Mouse (Mus musculus) heart, postnatal 25 days (tissue): ENCODE results near the gene Mark4. TPM values are rescaled to one million over a fixed set of nuclear protein-coding genes. Genes with fewer than 3 reads are reported as not detected.
A peak's percentile ranks its signal among the peaks of the same experiment; 100 is the strongest.

Source experiments
- DNase-seq: peaks from one replicate; pipeline ENCODE4 v3.0.0; 2022; ENCODE audit warnings: low spot score
- intact Hi-C: fragments of 180-260 bp; cut with DNase I; formaldehyde crosslinking; loops from one replicate; pipeline ENCODE4 v1.15.1; 2025
- total RNA-seq, 2 experiments: library from RNA; stranded (reverse); gene quantifications; 2 replicates each; pipeline ENCODE4 v1.2.3; 2021

The Mark4 gene
- total RNA-seq, 2 experiments from 2014 or later: 22.3 to 24.3 TPM

- DNase-seq: no peak
- intact Hi-C loops: no loop called here
Measured at GRCm38 (mm10) chr7:19449165-19449564, 9.5 kb downstream of the Mark4 start.

GRCm38 (mm10) chr7:19447689-19448088 lies 10.9 kb downstream of the Mark4 start:
- no peak for DNase-seq
- intact Hi-C loops: no loop called here

DNA sequence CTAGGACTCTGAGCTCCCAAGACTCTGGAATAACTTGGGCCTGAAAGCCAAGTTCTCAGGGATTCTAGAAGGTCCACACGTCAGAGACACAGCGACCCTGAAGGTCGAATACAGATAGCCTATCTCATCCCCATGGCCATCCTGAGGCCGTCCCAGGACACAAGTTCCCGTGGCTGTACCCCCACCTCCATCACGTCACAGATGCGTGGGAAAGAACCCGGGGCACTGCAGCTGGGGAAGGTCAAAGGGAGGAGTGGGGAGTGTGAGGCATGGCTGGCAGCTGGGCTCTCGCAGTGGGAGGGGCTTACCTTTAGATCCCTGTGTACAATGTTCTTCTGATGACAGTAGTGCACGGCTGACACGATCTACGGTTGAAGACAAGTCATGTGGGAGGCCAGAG lies 13.8 kb downstream of the Mark4 start:
- no peak for DNase-seq
- intact Hi-C loops: no loop called here

GRCm38 (mm10) chr7:19443344-19443743 lies 15.3 kb downstream of the Mark4 start:
- intact Hi-C loops: no loop called here
- DNase-seq: peak; percentile 52

GRCm38 (mm10) chr7:19441448-19442091 lies 17.1 kb downstream of the Mark4 start:
- intact Hi-C loops: no loop called here
- no peak for DNase-seq

DNA sequence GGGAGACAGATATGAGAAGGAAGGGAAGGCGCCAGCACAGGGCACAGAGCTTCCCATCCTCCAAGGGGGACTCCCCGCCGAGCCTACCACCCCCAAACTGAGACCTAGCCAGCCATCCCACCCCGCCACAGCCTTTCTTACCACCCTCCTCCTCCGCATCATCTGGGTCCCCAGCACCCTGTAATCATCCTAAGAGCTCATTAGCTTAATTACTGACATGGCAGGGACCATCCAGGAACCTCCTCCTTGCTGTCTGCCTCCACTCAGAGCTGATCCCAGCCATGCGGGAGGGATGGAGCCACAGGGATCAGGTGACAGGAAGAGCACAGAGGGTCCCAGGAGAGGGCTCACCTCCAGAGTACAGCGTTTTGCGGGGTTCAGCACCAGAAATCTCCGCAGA lies 21.6 kb downstream of the Mark4 start:
- no peak for DNase-seq
- intact Hi-C loops: no loop called here

GRCm38 (mm10) chr7:19436276-19436675 lies 22.3 kb downstream of the Mark4 start:
- DNase-seq: no peak
- intact Hi-C loops: no loop called here

- intact Hi-C loops: no loop called here
- DNase-seq: no peak
Measured at GRCm38 (mm10) chr7:19432475-19432874, 26.1 kb downstream of the Mark4 start.

- no peak for DNase-seq
- intact Hi-C loops: no loop called here
Measured at GRCm38 (mm10) chr7:19430402-19430801, 28.2 kb downstream of the Mark4 start.

- no peak for DNase-seq
- intact Hi-C loops: no loop called here
Measured at GRCm38 (mm10) chr7:19429726-19430125, 28.9 kb downstream of the Mark4 start.

- DNase-seq: no peak
- intact Hi-C loops: no loop called here
Measured at GRCm38 (mm10) chr7:19427999-19428650, 30.5 kb downstream of the Mark4 start.

DNA sequence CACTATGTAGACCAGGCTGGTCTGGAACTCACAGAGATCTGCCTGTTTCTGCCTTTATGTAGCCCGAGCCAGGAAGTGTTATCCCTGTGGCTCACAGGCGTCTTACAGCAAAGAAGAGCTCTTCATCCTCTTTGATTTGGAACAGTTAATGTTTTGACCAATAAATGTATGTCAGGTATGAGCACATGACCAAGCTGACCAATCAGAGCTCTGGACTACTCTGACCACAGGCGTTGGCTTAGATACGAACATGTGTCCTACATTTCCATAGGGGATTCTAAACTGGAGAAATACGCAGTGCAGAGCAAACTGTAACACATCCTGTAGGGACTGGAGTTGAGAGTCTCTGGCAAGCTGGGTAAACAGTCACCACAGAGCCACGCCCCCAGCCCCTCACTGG lies 31.7 kb downstream of the Mark4 start:
- DNase-seq: no peak
- intact Hi-C loops: no loop called here

DNA sequence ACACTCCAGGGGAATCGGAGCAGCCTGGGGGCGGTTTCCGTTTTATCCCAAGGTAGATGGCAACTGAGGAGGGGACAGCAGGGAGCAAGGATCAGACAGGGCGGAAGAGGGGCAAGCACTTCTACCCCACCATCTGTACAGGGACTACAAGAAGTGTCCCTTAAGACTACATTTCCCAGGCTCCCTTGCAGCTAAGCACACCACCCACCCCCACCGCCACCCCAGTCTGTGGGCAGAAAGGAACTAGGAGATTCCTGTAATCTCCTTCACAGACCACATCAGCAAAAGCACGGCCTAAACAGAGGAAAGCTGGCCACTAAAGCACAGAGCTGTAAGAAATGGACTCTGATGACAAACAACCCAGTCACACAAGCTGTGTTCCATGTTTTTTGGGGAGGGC lies 32.3 kb downstream of the Mark4 start:
- no peak for DNase-seq
- intact Hi-C loops: no loop called here

- no peak for DNase-seq
- intact Hi-C loops: no loop called here
Measured at GRCm38 (mm10) chr7:19424051-19424450, 34.6 kb downstream of the Mark4 start.

- no peak for DNase-seq
- intact Hi-C loops: no loop called here
Measured at GRCm38 (mm10) chr7:19423083-19423482, 35.5 kb downstream of the Mark4 start.

- intact Hi-C loops: no loop called here
- peak; percentile 56 for DNase-seq
Measured at GRCm38 (mm10) chr7:19420821-19421636, 37.6 kb downstream of the Mark4 start.

DNA sequence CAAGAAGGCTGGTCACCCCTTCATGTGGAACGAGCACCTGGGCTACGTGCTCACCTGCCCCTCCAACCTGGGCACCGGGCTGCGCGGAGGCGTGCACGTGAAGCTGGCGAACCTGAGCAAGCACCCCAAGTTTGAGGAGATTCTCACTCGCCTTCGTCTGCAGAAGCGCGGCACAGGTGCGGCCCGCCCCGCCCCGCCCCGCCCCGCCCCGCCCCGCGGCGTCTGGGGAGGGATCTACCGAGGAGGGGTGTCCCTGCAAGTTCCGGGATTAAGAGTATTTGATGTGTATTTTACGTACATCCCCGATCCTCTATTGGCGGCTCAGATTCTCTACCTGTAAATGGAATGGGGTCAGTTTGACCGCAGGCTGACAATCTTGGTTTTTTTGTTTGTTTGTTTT lies 38.5 kb downstream of the Mark4 start:
- intact Hi-C loops: no loop called here
- DNase-seq: no peak

GRCm38 (mm10) chr7:19416590-19416989 lies 42.0 kb downstream of the Mark4 start:
- intact Hi-C loops: no loop called here
- no peak for DNase-seq

- intact Hi-C loops: no loop called here
Measured at GRCm38 (mm10) chr7:19413525-19413924, 45.1 kb downstream of the Mark4 start.

GRCm38 (mm10) chr7:19411783-19412182 lies 46.8 kb downstream of the Mark4 start:
- no peak for DNase-seq
- intact Hi-C loops: no loop called here

More at GRCm38 (mm10) chr7:19413525-19413924, 45.1 kb downstream of the Mark4 start:
- DNase-seq: no peak

GRCm38 (mm10) chr7:19410766-19411344 lies 47.8 kb downstream of the Mark4 start:
- intact Hi-C loops: no loop called here
- DNase-seq: peak; percentile 65
